Mouse (Mus musculus): ENCODE results near the gene Tbc1d25. TPM values are rescaled to one million over a fixed set of nuclear protein-coding genes. Genes with fewer than 3 reads are reported as not detected.

The Tbc1d25 gene
- total and polyA plus RNA-seq, 2 experiments from 2014 or later = 6.5 to 12.2 TPM

DNA sequence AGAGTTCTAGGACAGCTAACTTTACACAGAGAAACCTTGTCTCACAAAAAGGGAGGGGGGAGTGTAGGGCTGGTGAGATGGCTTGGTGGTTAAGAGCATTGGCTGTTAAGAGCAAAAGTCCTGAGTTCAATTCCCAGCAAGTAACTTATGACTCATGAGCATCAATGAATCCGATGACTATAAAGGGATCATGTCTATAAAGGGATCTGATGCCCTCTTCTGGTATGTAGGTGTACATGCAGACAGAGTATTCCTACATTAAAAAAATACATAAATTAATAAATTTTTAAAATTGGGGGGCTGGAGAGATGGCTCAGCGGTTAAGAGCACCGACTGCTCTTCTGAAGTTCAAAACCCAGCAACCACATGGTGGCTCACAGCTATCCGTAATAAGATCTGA, 60.7 kb downstream of the Tbc1d25 start:
- H3K4me1 ChIP-seq (ENCODE audit: control insufficient read depth, insufficient read depth) = no peaks in the 10 kb centered on the region
- H3K4me2 ChIP-seq (ENCODE audit: low read depth, low read length) = no peak overlapping the region
- no peaks in the 10 kb centered on the region for H3K36me3 ChIP-seq (replicated peaks; ENCODE audit: control insufficient read depth, insufficient read depth, low read length)
- TF ChIP-seq EP300 (IDR thresholded peaks at IDR 0.05; ENCODE audit: low read depth) (no peak), CTCF (IDR thresholded peaks at IDR 0.05; ENCODE audit: low read depth) (peak; percentile 17; the same call in 1 of the 2 replicates)
- no peak for ATAC-seq (ENCODE audit: insufficient read depth, low read depth)
- H3K9me3 ChIP-seq (replicated peaks; ENCODE audit: control insufficient read depth, low read length) = no peaks in the 10 kb centered on the region
- H3K9ac ChIP-seq (replicated peaks; ENCODE audit: low read depth, low read length) = no peak overlapping the region
- no peak for DNase-seq (ENCODE audit: low spot score)
- 70% methylated on average over 4 of the region's 4 CpGs for WGBS
- H3K27me3 ChIP-seq (ENCODE audit: control insufficient read depth, insufficient read depth, low read length) = no peaks in the 10 kb centered on the region
- no peak overlapping the region for H3K4me3 ChIP-seq (ENCODE audit: low read depth, low read length)
- no peak overlapping the region for H3K27ac ChIP-seq (ENCODE audit: low read depth)

- H3K27ac ChIP-seq (ENCODE audit: low read depth) = no peak overlapping the region
- H3K36me3 ChIP-seq (replicated peaks; ENCODE audit: control insufficient read depth, insufficient read depth, low read length) = no peaks in the 10 kb centered on the region
- 84% methylated on average over 3 of the region's 3 CpGs for WGBS
- no peak for TF ChIP-seq EP300 (IDR thresholded peaks at IDR 0.05; ENCODE audit: low read depth)
- no peak for TF ChIP-seq CTCF (IDR thresholded peaks at IDR 0.05; ENCODE audit: low read depth)
- no peaks in the 10 kb centered on the region for H3K9me3 ChIP-seq (replicated peaks; ENCODE audit: control insufficient read depth, low read length)
- no peak overlapping the region for H3K9ac ChIP-seq (replicated peaks; ENCODE audit: low read depth, low read length)
- no peaks in the 10 kb centered on the region for H3K4me1 ChIP-seq (ENCODE audit: control insufficient read depth, insufficient read depth)
- no peak overlapping the region for H3K4me3 ChIP-seq (ENCODE audit: low read depth, low read length)
- H3K4me2 ChIP-seq (ENCODE audit: low read depth, low read length) = no peak overlapping the region
- H3K27me3 ChIP-seq (ENCODE audit: control insufficient read depth, insufficient read depth, low read length) = no peaks in the 10 kb centered on the region
- no peak for ATAC-seq (ENCODE audit: insufficient read depth, low read depth)
- no peak for DNase-seq (ENCODE audit: low spot score)
These were observed 71.0 kb downstream of the Tbc1d25 start for GRCm38 (mm10) chrX:8105019-8105418.

Other genes starting within 250 kb of the Tbc1d25 start
- not detected in 2 replicates for gene Eras, start 247.6 kb downstream of the Tbc1d25 start, total RNA-seq (2014; rRNA removed; ENCODE audit: low replicate concordance)
- not detected in 2 replicates for gene Eras, start 247.6 kb downstream of the Tbc1d25 start, polyA plus RNA-seq (2015; fragmentation: Nextera tagmentation; extraction: Ambion mirVana)
- 28.6 and 37.2 TPM in 2 replicates for gene Hdac6, start 228.3 kb downstream of the Tbc1d25 start, total RNA-seq (2014; rRNA removed; ENCODE audit: low replicate concordance)
- 16.2 and 18.4 TPM in 2 replicates for gene Hdac6, start 228.3 kb downstream of the Tbc1d25 start, polyA plus RNA-seq (2015; fragmentation: Nextera tagmentation; extraction: Ambion mirVana)
- gene Gata1, start 198.1 kb downstream of the Tbc1d25 start, total RNA-seq (2014; rRNA removed; ENCODE audit: low replicate concordance) = 0.19 TPM in 1 of 2 replicates, not detected in the other
- gene Gata1, start 198.1 kb downstream of the Tbc1d25 start, polyA plus RNA-seq (2015; fragmentation: Nextera tagmentation; extraction: Ambion mirVana) = 0.14 and 0.20 TPM in 2 replicates
- not detected in 2 replicates for gene Glod5, start 157.7 kb downstream of the Tbc1d25 start, total RNA-seq (2014; rRNA removed; ENCODE audit: low replicate concordance)
- 0.55 TPM in 2 replicates for gene Glod5, start 157.7 kb downstream of the Tbc1d25 start, polyA plus RNA-seq (2015; fragmentation: Nextera tagmentation; extraction: Ambion mirVana)
- 15.7 and 15.9 TPM in 2 replicates for gene Suv39h1, start 101.4 kb downstream of the Tbc1d25 start, total RNA-seq (2014; rRNA removed; ENCODE audit: low replicate concordance)
- 8.2 and 8.6 TPM in 2 replicates for gene Suv39h1, start 101.4 kb downstream of the Tbc1d25 start, polyA plus RNA-seq (2015; fragmentation: Nextera tagmentation; extraction: Ambion mirVana)
- gene Was, start 85.7 kb downstream of the Tbc1d25 start, total RNA-seq (2014; rRNA removed; ENCODE audit: low replicate concordance) = 0.31 TPM in 1 of 2 replicates, not detected in the other
- 0.22 and 0.25 TPM in 2 replicates for gene Was, start 85.7 kb downstream of the Tbc1d25 start, polyA plus RNA-seq (2015; fragmentation: Nextera tagmentation; extraction: Ambion mirVana)
- 130 and 155 TPM in 2 replicates for gene Wdr13, start 43.3 kb downstream of the Tbc1d25 start, total RNA-seq (2014; rRNA removed; ENCODE audit: low replicate concordance)
- 24.4 and 26.4 TPM in 2 replicates for gene Wdr13, start 43.3 kb downstream of the Tbc1d25 start, polyA plus RNA-seq (2015; fragmentation: Nextera tagmentation; extraction: Ambion mirVana)
- 408 and 439 TPM in 2 replicates for gene Rbm3, start 30.3 kb downstream of the Tbc1d25 start, total RNA-seq (2014; rRNA removed; ENCODE audit: low replicate concordance)
- gene Rbm3, start 30.3 kb downstream of the Tbc1d25 start, polyA plus RNA-seq (2015; fragmentation: Nextera tagmentation; extraction: Ambion mirVana) = 524 and 551 TPM in 2 replicates
- gene Ebp, start 17.3 kb upstream of the Tbc1d25 start, total RNA-seq (2014; rRNA removed; ENCODE audit: low replicate concordance) = 23.0 and 26.2 TPM in 2 replicates
- 20.6 and 26.3 TPM in 2 replicates for gene Ebp, start 17.3 kb upstream of the Tbc1d25 start, polyA plus RNA-seq (2015; fragmentation: Nextera tagmentation; extraction: Ambion mirVana)
- gene Porcn, start 30.3 kb upstream of the Tbc1d25 start, total RNA-seq (2014; rRNA removed; ENCODE audit: low replicate concordance) = 1.6 and 5.6 TPM in 2 replicates
- 2.5 and 2.9 TPM in 2 replicates for gene Porcn, start 30.3 kb upstream of the Tbc1d25 start, polyA plus RNA-seq (2015; fragmentation: Nextera tagmentation; extraction: Ambion mirVana)
- 20.9 and 25.1 TPM in 2 replicates for gene Ftsj1, start 76.2 kb upstream of the Tbc1d25 start, total RNA-seq (2014; rRNA removed; ENCODE audit: low replicate concordance)
- 17.1 and 18.8 TPM in 2 replicates for gene Ftsj1, start 76.2 kb upstream of the Tbc1d25 start, polyA plus RNA-seq (2015; fragmentation: Nextera tagmentation; extraction: Ambion mirVana)
- 10.5 and 20.4 TPM in 2 replicates for gene Slc38a5, start 95.0 kb upstream of the Tbc1d25 start, total RNA-seq (2014; rRNA removed; ENCODE audit: low replicate concordance)
- 5.0 and 5.8 TPM in 2 replicates for gene Slc38a5, start 95.0 kb upstream of the Tbc1d25 start, polyA plus RNA-seq (2015; fragmentation: Nextera tagmentation; extraction: Ambion mirVana)
- gene Ssxb10, start 151.2 kb upstream of the Tbc1d25 start, total RNA-seq (2014; rRNA removed; ENCODE audit: low replicate concordance) = not detected in 2 replicates
- gene Ssxb10, start 151.2 kb upstream of the Tbc1d25 start, polyA plus RNA-seq (2015; fragmentation: Nextera tagmentation; extraction: Ambion mirVana) = not detected in 2 replicates
- gene Ssxb9, start 190.8 kb upstream of the Tbc1d25 start, total RNA-seq (2014; rRNA removed; ENCODE audit: low replicate concordance) = not detected in 2 replicates
- gene Ssxb9, start 190.8 kb upstream of the Tbc1d25 start, polyA plus RNA-seq (2015; fragmentation: Nextera tagmentation; extraction: Ambion mirVana) = not detected in 2 replicates
- gene Ssxb1, start 237.1 kb upstream of the Tbc1d25 start, total RNA-seq (2014; rRNA removed; ENCODE audit: low replicate concordance) = not detected in 2 replicates
- not detected in 2 replicates for gene Ssxb1, start 237.1 kb upstream of the Tbc1d25 start, polyA plus RNA-seq (2015; fragmentation: Nextera tagmentation; extraction: Ambion mirVana)

All from heart, postnatal 0 days (tissue).